Mouse (Mus musculus): Measurements from ENCODE around the gene Cacng4. TPM values are rescaled to one million over a fixed set of nuclear protein-coding genes. Genes with fewer than 3 reads are reported as not detected.

Cacng4 gene
- 2.3 and 2.5 TPM in 2 replicates for polyA plus RNA-seq (2015; fragmentation: Nextera tagmentation; extraction: Ambion mirVana)

DNA sequence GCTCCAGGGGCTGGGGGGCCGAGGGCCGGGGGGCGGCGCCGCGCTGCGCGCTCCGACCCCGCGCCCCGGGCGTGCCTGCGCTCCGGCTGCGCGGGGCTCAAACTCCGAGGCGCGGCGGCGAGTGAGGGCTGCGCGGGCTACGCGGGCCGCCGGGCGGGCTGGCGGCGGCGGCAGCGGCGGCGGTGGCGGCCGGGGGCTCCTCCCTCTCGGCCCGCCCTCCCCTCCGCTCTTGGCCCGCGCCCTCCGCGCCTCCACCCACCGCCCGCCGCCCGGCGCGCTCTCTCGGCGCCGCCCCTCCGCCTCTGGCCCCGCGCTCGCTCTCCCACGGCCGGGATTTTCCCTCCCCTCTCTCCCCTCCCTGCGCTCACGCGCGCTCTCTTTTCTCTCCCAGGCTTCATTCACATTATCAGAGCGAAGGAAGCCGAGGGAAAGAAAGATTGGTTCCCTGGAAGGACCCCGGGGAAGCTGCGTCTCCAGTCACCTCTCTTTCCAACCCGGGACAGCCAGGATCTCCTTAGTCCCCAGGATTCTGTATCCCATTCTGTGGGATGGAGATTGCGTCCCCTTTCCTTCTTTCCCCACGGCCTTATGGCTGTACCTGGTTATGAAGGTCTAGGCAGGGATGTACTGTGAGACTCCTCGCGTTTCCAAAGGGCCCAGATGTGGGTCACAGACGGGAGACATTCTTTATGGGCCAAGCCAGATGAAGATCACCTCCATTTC is at the start of gene Cacng4:
Cacng4 (minus strand) TSS at position 11 of the 723 bp plus-strand sequence.
- Histone ChIP-seq H3K4me1 (ENCODE audit: control insufficient read depth, insufficient read depth, low read length) (peaks cover 17% of the 10 kb centered on the region), H3K4me2 (ENCODE audit: low read depth, low read length) (peak within 1 kb of the TSS; percentile 94), H3K27ac (ENCODE audit: low read length) (peak within 1 kb of the TSS; percentile 21; the same call in 1 of the 2 replicates), H3K36me3 (ENCODE audit: control insufficient read depth, insufficient read depth, low read length) (no peaks in the 10 kb centered on the region), H3K4me3 (replicated peaks; ENCODE audit: low read length) (peak within 1 kb of the TSS; percentile 53), H3K9me3 (replicated peaks; ENCODE audit: control insufficient read depth, low read length) (no peaks in the 10 kb centered on the region), H3K9ac (ENCODE audit: low read length) (peak within 1 kb of the TSS; percentile 69), H3K27me3 (ENCODE audit: control insufficient read depth, insufficient read depth, low read length) (peaks cover 27% of the 10 kb centered on the region)
- WGBS, result under 1% methylated on average over 24 of the region's 73 CpGs
- peak; percentile 69; the same call in 1 of the 2 replicates for ATAC-seq (ENCODE audit: insufficient read depth, low FRiP score)

DNA sequence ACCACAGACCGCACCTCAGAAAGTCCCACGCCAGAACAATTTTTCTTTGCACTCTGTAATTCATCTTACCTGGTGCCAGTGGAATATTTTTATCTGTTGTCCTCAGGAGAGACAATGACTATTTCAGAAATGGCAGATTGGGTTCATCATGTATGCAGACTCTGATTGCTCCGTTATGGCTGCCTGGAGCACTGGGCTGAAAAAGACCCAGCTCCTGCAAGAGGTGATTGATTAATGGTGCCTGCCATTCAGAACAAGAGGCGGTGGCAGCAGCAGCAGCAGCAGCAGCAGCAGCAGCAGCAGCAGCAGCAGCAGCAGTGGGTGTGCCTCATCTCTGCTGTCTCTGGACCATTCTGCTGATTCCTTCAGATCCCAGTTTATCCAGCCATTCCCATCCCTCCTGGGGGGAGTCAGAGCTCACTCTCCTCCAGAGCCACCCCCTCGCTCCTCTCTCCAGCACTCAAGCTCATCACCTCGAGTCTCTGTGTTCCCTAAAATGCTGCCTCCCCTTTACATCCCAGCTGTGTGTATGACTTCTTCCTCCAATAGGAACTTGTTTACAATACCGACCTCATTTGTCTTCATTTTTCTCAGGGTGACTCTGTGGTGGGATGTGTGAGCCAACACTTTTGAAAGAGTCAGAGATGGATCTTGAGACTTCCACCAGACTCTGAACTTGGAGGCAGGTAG is 39.1 kb upstream of the Cacng4 start:
- Histone ChIP-seq H3K4me2 (ENCODE audit: low read depth, low read length) (no peak overlapping the region), H3K9me3 (replicated peaks; ENCODE audit: control insufficient read depth, low read length) (no peaks in the 10 kb centered on the region), H3K27ac (ENCODE audit: low read length) (no peak overlapping the region), H3K36me3 (ENCODE audit: control insufficient read depth, insufficient read depth, low read length) (no peaks in the 10 kb centered on the region), H3K4me1 (ENCODE audit: control insufficient read depth, insufficient read depth, low read length) (no peaks in the 10 kb centered on the region), H3K9ac (ENCODE audit: low read length) (no peak overlapping the region), H3K27me3 (ENCODE audit: control insufficient read depth, insufficient read depth, low read length) (no peaks in the 10 kb centered on the region), H3K4me3 (replicated peaks; ENCODE audit: low read length) (no peak overlapping the region)
- no peak for ATAC-seq (ENCODE audit: insufficient read depth, low FRiP score)
- 51% methylated on average over 7 of the region's 7 CpGs for WGBS

DNA sequence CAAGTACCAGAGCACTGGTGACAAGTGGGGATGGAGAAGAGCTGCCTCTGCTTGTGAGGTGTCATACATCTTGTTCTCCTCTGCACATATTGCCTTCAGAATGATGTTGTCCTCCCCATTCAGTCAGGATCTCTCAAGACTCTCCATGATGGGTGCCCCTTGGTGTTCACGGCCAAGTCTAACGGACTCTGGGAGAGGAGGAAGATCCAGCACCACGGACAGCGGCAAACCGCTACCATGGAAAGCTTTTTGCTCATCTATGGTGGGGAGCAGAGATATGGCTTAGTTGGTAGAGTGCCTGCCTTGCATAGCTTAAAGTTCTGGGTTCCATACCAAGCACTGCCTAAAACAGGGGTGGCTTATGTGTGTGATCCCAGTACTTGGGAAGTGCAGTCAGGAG is 22.8 kb upstream of the Cacng4 start:
- Histone ChIP-seq H3K27me3 (ENCODE audit: control insufficient read depth, insufficient read depth, low read length) (no peaks in the 10 kb centered on the region), H3K4me2 (ENCODE audit: low read depth, low read length) (no peak overlapping the region), H3K36me3 (ENCODE audit: control insufficient read depth, insufficient read depth, low read length) (no peaks in the 10 kb centered on the region), H3K9ac (ENCODE audit: low read length) (no peak overlapping the region), H3K27ac (ENCODE audit: low read length) (no peak overlapping the region), H3K9me3 (replicated peaks; ENCODE audit: control insufficient read depth, low read length) (no peaks in the 10 kb centered on the region), H3K4me1 (ENCODE audit: control insufficient read depth, insufficient read depth, low read length) (no peaks in the 10 kb centered on the region), H3K4me3 (replicated peaks; ENCODE audit: low read length) (no peak overlapping the region)
- 37% methylated on average over 5 of the region's 5 CpGs for WGBS
- no peak for ATAC-seq (ENCODE audit: insufficient read depth, low FRiP score)

DNA sequence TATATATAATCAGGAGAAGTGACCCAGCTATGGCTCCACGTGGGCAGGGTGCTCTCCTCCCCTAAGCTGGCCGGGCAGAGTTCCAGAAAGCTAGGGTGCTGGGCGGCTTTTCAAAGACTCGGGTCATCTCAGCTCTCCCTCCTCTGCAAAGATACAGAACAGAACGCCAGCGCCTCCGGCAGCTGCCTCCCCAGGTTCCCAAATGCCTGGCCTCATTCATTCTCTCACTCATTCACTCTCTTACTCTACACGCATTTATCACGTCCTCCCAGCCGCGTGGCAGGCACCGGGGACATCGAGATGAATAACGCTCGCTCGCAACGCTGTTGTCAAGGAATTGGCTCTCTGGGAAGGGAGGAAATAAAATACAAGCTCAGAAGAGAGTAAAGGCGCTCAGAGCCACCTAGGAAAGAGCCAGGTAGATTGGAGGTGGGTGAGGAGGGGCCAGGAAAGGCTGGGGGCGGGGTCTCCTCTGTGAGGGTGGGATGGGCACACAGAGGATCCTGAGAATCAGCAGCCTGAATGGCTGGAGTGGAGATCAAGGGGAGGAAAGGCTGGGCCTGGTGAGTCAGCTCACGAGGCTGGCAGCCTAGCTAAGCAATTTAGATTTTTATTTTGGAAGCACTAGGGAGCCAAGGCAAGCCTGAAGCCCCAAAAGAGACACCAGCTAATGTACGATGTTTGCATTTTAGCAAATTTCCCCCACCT is 18.7 kb upstream of the Cacng4 start:
- Histone ChIP-seq H3K4me3 (replicated peaks; ENCODE audit: low read length) (no peak overlapping the region), H3K9ac (ENCODE audit: low read length) (0 out of 2 replicates have a peak overlapping the region, but pooled peaks have one; percentile 7), H3K4me1 (ENCODE audit: control insufficient read depth, insufficient read depth, low read length) (no peaks in the 10 kb centered on the region), H3K27ac (ENCODE audit: low read length) (no peak overlapping the region), H3K27me3 (ENCODE audit: control insufficient read depth, insufficient read depth, low read length) (no peaks in the 10 kb centered on the region), H3K4me2 (ENCODE audit: low read depth, low read length) (no peak overlapping the region; the same call in 1 of the 2 replicates), H3K9me3 (replicated peaks; ENCODE audit: control insufficient read depth, low read length) (no peaks in the 10 kb centered on the region), H3K36me3 (ENCODE audit: control insufficient read depth, insufficient read depth, low read length) (no peaks in the 10 kb centered on the region)
- 21% methylated on average over 21 of the region's 21 CpGs for WGBS
- ATAC-seq (ENCODE audit: insufficient read depth, low FRiP score), result no peak

DNA sequence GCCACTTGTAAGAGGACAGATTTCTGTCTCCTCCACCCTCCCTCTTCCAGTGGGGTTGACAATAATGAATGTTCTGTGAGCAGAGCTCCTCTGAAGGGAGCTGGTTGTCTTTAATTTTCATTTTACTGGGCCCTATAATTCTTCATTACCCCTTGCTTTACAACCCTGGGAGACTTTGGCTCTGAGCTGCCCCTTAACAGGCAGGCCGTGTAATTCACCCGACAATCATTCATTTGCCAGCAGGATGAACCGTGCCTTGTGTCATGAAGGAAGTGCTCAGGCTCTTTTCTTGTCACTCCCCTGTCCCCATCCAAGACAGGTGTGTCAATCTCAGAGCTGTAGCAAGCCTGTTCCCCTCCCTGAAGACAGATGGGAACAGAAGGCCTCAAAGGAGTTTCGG is 18.1 kb upstream of the Cacng4 start:
- Histone ChIP-seq H3K4me3 (replicated peaks; ENCODE audit: low read length) (no peak overlapping the region), H3K36me3 (ENCODE audit: control insufficient read depth, insufficient read depth, low read length) (no peaks in the 10 kb centered on the region), H3K4me1 (ENCODE audit: control insufficient read depth, insufficient read depth, low read length) (no peaks in the 10 kb centered on the region), H3K27ac (ENCODE audit: low read length) (no peak overlapping the region), H3K27me3 (ENCODE audit: control insufficient read depth, insufficient read depth, low read length) (no peaks in the 10 kb centered on the region), H3K9me3 (replicated peaks; ENCODE audit: control insufficient read depth, low read length) (no peaks in the 10 kb centered on the region), H3K4me2 (ENCODE audit: low read depth, low read length) (no peak overlapping the region), H3K9ac (ENCODE audit: low read length) (no peak overlapping the region)
- whole genome bisulfite sequencing, result 51% methylated on average over 4 of the region's 4 CpGs
- no peak for ATAC-seq (ENCODE audit: insufficient read depth, low FRiP score)

DNA sequence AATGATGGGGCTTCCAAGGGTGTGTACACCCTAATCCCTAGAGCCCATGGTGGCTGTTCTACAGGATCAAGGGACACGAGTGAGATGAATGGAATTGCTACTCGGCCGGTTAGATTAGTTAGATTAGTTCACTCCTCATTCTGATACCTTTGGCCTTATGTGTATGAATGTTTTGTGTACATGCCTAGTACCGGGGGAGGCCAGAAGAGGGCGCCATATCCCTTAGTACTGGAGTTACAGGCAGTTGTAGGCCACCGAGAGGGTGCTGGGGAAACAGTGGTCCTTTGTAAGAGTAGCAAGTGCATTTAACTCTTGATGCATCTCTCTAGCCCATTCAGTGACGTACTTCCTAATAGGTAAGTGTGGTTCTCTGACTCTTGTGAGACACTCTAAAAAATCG is 14.2 kb upstream of the Cacng4 start:
- H3K27me3 ChIP-seq (ENCODE audit: control insufficient read depth, insufficient read depth, low read length), result no peaks in the 10 kb centered on the region
- H3K9me3 ChIP-seq (replicated peaks; ENCODE audit: control insufficient read depth, low read length), result no peaks in the 10 kb centered on the region
- H3K27ac ChIP-seq (ENCODE audit: low read length), result no peak overlapping the region
- no peaks in the 10 kb centered on the region for H3K36me3 ChIP-seq (ENCODE audit: control insufficient read depth, insufficient read depth, low read length)
- no peak overlapping the region for H3K4me2 ChIP-seq (ENCODE audit: low read depth, low read length)
- WGBS, result 73% methylated on average over 8 of the region's 8 CpGs
- H3K4me1 ChIP-seq (ENCODE audit: control insufficient read depth, insufficient read depth, low read length), result no peaks in the 10 kb centered on the region
- H3K4me3 ChIP-seq (replicated peaks; ENCODE audit: low read length), result no peak overlapping the region
- no peak for ATAC-seq (ENCODE audit: insufficient read depth, low FRiP score)
- H3K9ac ChIP-seq (ENCODE audit: low read length), result no peak overlapping the region

DNA sequence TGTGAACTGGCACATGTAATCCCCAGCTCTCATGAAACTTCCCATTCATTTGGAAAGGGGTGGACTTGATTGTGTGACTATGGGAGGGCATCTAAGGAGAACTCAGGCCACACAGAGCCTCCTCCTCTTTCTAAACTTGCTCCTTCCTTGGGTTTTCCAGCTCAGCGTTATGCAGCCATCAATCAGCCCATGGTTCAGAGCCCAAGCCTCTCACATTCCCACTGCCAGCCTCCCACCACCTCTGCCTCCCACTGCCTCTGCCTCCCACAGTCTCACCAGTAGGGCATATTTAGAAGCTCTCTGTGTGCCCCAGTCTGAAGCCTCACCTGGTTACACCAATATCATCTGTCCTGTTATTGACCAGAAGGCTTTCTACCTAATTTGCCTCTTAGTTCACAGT is 11.7 kb upstream of the Cacng4 start:
- H3K9ac ChIP-seq (ENCODE audit: low read length), result no peak overlapping the region
- H3K27ac ChIP-seq (ENCODE audit: low read length), result no peak overlapping the region
- H3K27me3 ChIP-seq (ENCODE audit: control insufficient read depth, insufficient read depth, low read length), result no peaks in the 10 kb centered on the region; the same call in 1 of the 2 replicates
- no peaks in the 10 kb centered on the region for H3K4me1 ChIP-seq (ENCODE audit: control insufficient read depth, insufficient read depth, low read length)
- 60% methylated on average over 1 of the region's 1 CpGs for WGBS
- no peaks in the 10 kb centered on the region for H3K9me3 ChIP-seq (replicated peaks; ENCODE audit: control insufficient read depth, low read length)
- no peak overlapping the region for H3K4me3 ChIP-seq (replicated peaks; ENCODE audit: low read length)
- no peak overlapping the region for H3K4me2 ChIP-seq (ENCODE audit: low read depth, low read length)
- no peak for ATAC-seq (ENCODE audit: insufficient read depth, low FRiP score)
- H3K36me3 ChIP-seq (ENCODE audit: control insufficient read depth, insufficient read depth, low read length), result no peaks in the 10 kb centered on the region

DNA sequence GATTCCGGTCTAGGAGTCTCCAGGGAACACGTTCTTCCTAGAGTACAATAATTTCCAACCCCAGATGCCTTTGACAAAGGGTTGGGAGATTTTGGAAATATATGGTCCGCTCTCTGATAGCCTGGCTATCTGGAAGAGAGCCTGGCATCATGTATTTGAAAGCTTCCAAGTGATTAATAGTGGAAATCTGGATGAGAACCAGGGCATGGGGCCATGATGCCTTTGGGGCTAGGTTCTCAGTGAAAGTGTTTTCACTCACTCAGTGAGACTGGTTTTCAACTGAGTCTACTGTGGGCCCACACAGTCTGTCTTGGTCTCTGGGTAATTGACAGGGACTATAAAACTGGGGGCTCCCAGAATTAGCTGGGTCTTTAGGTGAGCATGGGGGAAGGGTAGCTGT is 7.6 kb upstream of the Cacng4 start:
- Histone ChIP-seq H3K27me3 (ENCODE audit: control insufficient read depth, insufficient read depth, low read length) (peaks cover 4% of the 10 kb centered on the region; the same call in 1 of the 2 replicates), H3K9me3 (replicated peaks; ENCODE audit: control insufficient read depth, low read length) (no peaks in the 10 kb centered on the region), H3K4me1 (ENCODE audit: control insufficient read depth, insufficient read depth, low read length) (no peaks in the 10 kb centered on the region), H3K4me2 (ENCODE audit: low read depth, low read length) (no peak overlapping the region), H3K9ac (ENCODE audit: low read length) (no peak overlapping the region), H3K27ac (ENCODE audit: low read length) (no peak overlapping the region), H3K36me3 (ENCODE audit: control insufficient read depth, insufficient read depth, low read length) (no peaks in the 10 kb centered on the region), H3K4me3 (replicated peaks; ENCODE audit: low read length) (no peak overlapping the region)
- no peak for ATAC-seq (ENCODE audit: insufficient read depth, low FRiP score)
- WGBS, result 78% methylated on average over 3 of the region's 3 CpGs

DNA sequence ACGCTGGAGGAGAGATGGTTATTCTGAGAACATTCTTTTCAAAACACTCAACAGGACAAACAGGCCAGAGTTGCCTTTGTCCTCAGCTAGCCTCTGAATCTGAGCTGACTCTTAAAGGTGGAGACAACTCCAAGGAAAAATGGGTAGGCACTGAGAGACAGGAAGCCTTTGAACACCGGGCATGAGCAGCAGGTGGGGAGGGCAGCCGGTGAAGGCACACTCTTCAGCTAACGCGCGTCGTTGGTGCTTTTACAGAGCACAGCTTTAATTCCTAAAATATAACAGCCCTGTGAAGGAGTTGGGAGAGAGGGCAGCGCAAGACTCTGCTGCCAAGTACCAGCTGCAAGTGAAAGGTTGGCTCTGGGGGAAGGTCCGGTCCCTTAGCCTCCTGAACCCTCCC is 5.0 kb upstream of the Cacng4 start:
- WGBS, result 29% methylated on average over 9 of the region's 9 CpGs
- H3K27me3 ChIP-seq (ENCODE audit: control insufficient read depth, insufficient read depth, low read length), result peaks cover 10% of the 10 kb centered on the region; the same call in 1 of the 2 replicates

More for the DNA sequence above, 5.0 kb upstream of the Cacng4 start:
- Histone ChIP-seq H3K4me3 (replicated peaks; ENCODE audit: low read length) (no peak overlapping the region), H3K9me3 (replicated peaks; ENCODE audit: control insufficient read depth, low read length) (no peaks in the 10 kb centered on the region), H3K9ac (ENCODE audit: low read length) (no peak overlapping the region), H3K4me2 (ENCODE audit: low read depth, low read length) (no peak overlapping the region), H3K36me3 (ENCODE audit: control insufficient read depth, insufficient read depth, low read length) (no peaks in the 10 kb centered on the region), H3K4me1 (ENCODE audit: control insufficient read depth, insufficient read depth, low read length) (peaks cover 8% of the 10 kb centered on the region), H3K27ac (ENCODE audit: low read length) (no peak overlapping the region)
- no peak for ATAC-seq (ENCODE audit: insufficient read depth, low FRiP score)

Data from stomach, embryonic 16.5 days (tissue).